Mouse (Mus musculus) cerebellum, adult 18-20 months (tissue): Measurements from ENCODE around the gene Uqcc2.
A peak's percentile ranks its signal among the peaks of the same experiment; 100 is the strongest.

Experiments used
- DNase-seq, 2 experiments: peaks; one replicate each; pipeline ENCODE4 v3.0.0; 2021

Gene Uqcc2

DNA sequence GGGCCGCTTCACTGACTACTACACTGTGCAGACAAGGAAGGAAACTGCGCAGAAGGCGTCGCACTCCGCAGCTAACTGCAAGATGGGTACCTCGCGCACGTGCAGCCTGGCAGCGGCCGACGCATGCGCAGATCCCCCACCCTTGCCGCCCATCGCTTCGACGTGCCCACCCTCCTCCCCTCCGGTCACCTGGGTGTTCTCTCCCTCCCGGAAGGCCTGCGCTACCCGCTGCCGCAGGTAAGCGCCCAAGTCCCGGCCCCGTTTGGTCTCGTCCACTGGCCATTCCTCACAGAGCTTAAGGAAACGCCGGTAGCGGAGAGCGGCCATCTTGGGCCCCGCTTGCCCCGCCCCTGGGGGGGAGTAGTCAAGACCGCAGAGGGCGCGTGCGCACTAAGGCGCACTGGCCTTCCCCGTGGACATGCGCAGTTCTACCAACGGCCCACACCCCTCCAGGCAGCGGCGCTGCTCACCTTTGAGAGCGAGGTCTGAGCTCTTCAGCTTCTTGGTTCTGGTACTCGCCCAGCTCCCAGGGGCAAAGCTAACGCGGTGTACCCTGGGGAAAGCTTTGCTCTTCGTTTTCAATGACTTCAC is at the start of gene Uqcc2:
Uqcc2 (minus strand) TSS at position 366 of the 591 bp plus-strand sequence.
- peak; percentile 97 to 99 for DNase-seq

DNA sequence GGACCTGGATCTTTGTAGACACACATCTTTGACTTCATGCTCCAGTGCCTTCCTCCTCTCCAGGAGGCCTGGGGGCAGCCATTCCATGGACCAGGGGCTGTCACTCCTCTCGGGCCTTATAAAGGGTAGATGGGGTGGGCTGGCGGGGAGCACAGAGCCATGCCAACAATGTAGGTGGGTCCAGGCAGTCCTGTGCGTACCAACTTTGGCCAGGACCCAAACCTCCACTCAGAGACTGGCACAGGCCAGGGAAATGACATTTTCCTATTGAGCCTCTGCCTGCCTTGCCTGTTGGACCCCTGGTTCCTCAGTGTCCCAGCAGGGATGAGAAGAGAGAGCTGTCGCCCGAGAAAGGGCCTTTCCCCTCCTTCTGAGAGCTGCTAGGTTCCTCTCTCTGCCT is 48.7 kb upstream of the Uqcc2 start:
- no peak for DNase-seq

DNA sequence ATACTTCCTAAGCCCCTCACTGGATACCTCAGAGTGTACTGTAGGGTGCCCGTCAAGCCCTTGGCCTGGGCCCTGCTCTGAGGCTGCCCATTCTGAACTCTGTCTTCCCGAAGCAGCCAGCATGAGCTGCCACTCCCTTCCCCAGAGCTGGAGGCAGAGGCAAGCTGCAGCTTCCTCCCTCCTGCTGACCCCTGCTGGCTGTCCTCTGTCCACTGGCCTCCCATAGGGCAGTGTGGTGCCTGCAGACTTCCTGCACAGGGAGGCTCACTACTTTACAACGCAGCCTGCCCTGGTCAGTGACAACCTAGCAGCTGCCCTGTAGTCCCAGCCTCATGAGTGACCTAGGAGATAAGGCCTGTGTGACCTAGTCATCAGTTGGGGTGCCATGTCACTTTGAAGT is 48.0 kb upstream of the Uqcc2 start:
- no peak for DNase-seq

DNA sequence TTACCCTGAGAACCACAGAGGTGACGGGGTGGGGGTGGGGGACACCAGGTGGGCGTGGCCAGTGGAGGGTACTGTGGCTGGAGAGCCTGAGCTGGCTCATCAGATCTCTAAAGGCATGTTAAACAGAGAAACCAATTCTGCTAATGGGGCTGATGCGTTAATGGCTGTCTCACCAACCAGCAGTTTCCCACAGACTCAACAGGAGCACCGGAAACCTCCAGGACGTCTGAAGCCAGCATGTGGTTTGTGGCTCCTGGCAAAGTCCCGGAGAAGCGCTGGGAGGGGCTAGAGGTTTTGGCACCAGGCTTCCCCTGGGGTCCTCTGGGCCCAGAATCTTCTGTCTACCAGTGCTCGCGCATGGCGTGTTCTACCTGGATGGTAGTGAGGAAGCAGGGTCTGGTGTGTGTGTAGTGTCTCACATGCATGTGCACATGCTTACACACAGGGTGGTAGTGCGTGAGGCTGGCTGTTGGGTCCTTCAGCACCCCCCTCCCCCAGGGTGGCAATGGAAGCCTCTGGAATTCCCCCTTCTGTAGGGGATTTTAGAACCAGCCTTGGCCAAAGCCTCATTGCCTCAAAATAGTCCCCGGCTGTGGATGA is 46.1 kb upstream of the Uqcc2 start:
- DNase-seq, result no peak

GRCm38 (mm10) chr17:27178427-27179177 is 44.9 kb upstream of the Uqcc2 start:
- no peak for DNase-seq

- no peak for DNase-seq
Measured at GRCm38 (mm10) chr17:27178019-27178418, 44.3 kb upstream of the Uqcc2 start.

DNA sequence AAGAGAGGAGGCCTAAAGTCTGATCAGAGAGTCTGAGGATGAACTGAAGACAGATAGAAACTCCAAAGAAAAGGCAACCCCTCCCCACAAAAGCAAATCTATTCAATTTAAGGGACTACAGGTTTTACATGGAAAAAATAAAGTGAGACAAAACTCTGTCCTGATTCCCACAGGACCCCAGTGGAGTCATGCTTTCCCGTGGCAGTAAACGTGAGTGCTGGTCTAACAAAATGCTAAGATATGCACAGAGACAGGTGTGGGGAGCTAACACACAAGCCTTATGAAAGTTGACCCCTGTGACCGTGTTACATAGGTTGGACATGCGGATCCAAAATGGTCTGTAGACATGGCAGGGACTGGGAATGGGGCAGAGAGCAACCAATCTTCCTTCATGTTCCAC is 43.0 kb upstream of the Uqcc2 start:
- DNase-seq, result no peak

DNA sequence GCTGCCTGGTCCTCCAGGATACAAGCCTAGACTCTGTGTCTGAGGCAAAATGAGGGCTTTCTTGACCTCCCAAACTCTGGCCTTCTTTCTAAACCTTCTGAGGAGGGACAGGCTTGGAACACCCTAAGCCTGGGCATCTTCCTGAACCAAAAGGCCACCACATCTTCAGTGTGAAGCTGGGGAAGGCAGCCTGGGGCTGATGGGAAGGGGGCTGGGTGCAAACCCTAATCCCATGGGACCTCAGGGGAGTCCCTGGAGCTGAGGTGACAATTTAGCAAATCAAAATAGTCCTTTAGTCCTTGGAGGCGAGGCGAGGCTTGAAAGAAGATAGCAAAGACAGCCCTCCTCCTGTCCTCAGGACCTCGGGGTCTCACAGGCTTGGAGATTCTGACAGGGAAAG is 42.6 kb upstream of the Uqcc2 start:
- DNase-seq, result no peak

- DNase-seq, result no peak
Measured at GRCm38 (mm10) chr17:27175196-27175874, 41.6 kb upstream of the Uqcc2 start.

DNA sequence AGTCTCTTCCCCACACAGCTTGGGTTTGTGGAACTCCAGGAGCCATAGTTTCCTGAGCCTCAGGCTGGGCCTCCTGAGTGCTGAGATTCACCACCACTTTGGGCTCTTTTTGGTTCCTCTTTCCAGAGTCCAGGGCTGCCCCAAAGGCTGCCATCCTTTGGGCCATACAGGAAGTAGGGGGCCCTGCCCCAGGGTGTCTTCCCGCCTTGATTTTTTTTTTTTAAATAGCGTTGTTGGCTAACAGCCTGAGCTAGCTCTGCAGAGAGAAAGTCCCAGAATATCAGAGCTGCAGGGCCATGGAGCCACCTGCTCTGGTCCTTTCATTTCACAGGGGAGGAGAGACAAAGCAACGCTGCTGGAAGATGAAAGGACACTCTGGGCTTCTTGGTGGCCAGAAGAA is 40.0 kb upstream of the Uqcc2 start:
- DNase-seq, result no peak

DNA sequence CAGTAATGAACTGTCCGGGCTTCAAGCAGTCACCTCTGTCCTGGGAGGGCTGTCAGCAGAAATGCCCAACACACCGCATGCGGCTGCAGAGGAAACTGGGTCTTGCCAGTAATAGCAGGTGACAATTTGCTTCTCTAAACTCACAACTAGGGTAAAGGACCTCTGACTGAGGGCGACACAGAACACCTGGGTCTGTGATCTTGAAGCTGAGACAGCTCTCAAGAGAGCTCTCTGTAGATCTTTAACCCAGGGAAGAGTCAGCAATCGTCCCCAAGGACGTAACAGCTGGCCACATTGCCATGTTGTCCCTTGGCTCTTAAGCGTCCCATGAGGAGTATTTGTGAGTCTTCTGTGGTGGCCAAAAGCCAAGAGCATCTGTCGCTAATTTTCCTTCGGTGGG is 38.7 kb upstream of the Uqcc2 start:
- DNase-seq, result no peak

- no peak for DNase-seq
Measured at GRCm38 (mm10) chr17:27171121-27171520, 37.4 kb upstream of the Uqcc2 start.

DNA sequence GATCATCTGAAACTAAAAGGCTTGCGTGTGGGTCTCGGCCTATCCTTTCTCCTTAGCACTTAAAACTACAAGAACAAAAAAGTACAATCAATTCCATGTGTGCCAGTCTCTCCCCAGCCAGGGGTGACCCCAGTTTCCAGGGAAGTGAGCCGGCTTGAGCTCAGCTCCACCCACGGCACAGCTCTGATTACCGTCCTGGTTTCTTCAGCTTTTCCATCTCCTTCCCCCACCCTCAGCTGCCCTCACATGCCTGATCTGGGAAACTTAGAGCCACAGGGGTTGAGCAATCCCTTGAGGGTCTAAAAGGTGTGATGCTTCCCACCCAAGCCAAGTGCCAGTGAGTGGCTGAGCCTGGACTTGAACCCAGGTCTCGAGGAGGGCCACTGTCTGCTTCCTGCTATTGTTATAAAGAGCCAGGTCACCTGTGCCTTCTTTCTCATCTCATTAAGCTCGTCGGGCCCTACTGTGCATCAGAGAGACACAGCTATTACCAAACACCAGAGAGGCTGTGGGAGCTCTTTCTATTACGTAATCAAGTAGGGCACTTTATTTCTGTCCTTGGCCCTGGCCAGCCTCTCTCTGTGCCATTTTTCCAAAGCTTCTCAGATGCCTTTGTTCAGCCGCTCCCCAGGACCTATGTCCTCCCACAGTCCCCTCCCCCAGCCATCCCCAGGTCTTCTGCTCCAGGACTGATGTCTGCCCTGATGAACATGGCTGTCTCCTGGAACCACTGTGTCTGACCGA is 36.4 kb upstream of the Uqcc2 start:
- peak; percentile 33 to 42 for DNase-seq

DNA sequence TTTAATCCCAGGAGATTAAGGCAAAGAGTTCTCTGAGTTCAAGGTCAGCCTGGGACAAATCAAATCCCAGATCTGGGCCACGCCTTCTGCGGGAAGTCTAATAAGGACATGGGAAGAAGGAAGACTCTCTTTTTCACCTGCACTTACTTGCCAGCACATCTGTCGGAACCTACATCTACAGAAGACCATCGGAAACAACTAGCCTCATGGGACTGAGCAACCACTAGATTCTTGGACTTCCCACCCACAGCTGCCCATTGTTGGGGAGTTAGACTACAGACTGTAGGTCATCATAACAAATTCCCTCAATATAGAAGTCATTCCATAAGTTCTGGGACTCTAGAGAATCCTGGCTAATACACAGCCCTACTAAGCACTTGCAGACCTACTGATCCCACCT is 34.9 kb upstream of the Uqcc2 start:
- DNase-seq, result no peak

DNA sequence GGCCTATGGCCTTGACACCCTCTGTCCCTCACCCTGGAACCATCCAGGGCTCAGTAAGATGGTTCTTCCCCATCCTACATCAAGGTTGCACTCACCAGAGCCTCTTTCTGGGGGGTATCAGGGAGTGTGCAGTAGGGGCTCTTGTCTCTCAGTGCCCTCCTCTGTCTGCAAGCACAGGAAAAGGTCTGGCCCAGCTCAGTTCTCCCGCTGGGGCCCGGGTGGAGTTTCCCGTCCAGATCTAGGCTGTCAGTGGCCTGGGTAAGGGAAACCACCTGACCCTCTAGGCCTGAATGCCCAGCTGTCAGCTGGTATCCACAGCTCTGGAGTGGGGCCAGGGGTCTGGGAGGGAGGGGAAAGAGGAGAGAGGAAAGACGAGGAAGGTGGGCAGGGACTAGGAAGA is 33.8 kb upstream of the Uqcc2 start, which contains the start of gene Ip6k3:
Ip6k3 (minus strand) TSS at position 251 of the 400 bp plus-strand sequence.
- no peak for DNase-seq

GRCm38 (mm10) chr17:27166901-27167300 is 33.2 kb upstream of the Uqcc2 start:
- no peak for DNase-seq

DNA sequence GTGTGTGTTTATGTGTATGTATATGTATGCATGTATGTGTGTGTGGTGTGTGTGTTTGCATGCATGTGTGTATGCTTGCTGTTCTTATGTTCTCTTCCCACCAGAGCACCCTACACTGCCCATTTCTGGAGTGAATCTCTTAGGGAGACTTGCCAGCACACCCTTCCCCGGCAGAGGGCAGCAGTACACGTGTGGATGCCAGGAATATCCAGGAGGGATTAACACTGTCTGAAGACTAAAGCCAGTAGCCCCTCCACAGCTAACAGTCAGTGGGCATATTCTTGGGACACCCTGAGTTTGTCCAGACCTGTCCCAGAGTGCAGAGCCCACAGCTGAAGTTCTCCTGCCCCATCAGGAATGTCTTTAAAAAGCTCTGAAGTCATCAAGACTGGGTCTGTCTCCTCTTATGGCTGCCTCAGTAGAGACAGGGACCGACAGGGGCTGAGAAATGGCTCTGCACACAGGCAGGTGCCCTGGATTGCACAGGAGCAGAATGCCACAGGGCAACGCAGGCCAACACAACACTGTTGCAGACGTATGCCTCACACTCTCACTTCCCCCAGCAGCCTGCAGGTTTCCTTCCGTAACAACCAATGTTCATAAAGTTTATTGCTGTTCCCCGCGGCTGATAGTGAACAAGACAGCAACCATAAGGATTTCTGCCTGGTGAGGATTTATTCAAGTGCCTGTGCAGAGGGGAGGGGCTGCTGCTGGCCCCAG is 31.5 kb upstream of the Uqcc2 start:
- peak; percentile 62 to 68 for DNase-seq

GRCm38 (mm10) chr17:27160905-27161304 is 27.2 kb upstream of the Uqcc2 start:
- no peak for DNase-seq

GRCm38 (mm10) chr17:27159169-27159568 is 25.5 kb upstream of the Uqcc2 start:
- DNase-seq, result no peak

DNA sequence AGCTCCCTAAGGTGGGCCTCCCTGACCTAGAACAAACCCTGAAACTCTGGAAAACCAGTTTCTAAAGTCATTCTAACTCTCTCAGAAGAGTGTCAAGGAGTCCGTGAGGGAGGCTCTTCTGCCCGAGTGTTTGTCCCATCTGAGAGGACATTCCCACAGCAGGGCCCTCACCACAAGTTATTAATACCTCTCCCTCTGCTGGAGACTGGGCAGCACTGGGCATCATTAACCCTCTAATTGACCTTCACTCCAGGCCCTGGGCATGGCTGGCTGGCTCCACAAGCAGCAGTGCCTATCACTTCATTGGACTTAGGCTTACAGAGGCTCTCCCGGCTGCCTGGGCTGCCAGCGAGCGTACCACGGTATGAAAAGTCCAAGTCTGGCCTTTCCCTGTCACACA is 24.7 kb upstream of the Uqcc2 start:
- DNase-seq, result no peak

DNA sequence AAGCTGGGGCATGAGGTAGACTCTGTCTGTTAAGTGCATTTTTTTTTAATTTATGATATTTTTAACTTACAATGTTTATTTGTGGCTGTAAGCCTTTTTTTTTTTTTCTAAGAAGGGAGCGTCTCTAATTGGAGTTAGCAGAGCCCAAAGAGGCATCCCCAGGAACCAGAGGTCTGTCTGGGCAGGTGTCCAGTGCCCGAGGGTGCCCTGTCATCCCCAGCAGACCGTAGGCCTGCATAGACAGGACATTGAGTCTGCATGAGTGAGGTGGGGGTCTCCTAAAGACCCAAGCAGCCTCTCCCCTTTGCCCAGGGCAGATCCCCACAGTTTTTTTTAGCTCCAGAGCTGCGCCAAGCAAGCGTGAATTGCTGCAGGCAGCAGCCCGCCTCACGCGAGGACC is 22.0 kb upstream of the Uqcc2 start:
- DNase-seq, result no peak

GRCm38 (mm10) chr17:27154881-27155280 is 21.2 kb upstream of the Uqcc2 start:
- no peak for DNase-seq
